Mouse (Mus musculus) CD4-positive, CD25-positive, alpha-beta regulatory T cell, adult 2 months (primary cell): ENCODE measurements around the gene Acap1.

Source experiments
- DNase-seq: peaks from one replicate; pipeline ENCODE4 v3.0.0-alpha.2; 2012; ENCODE audit warnings: low read depth, low spot score

Gene Acap1

GRCm38 (mm10) chr11:69904311-69904710 is 9.0 kb upstream of the Acap1 start:
- no peak for DNase-seq

DNA sequence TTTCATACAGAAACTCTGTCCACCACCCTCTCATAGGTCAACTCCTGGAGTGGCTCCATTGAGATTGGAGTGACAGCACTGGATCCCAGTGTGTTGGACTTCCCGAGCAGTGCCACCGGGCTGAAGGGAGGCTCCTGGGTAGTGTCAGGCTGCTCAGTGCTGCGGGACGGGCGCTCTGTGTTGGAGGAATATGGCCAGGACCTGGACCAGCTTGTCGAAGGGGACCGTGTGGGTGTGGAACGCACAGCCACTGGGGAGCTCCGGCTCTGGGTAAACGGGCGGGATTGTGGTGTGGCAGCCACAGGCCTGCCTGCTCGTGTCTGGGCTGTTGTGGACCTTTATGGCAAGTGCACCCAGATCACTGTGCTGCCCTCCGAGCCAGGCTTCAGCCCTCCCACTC is 7.6 kb upstream of the Acap1 start:
- DNase-seq = no peak

DNA sequence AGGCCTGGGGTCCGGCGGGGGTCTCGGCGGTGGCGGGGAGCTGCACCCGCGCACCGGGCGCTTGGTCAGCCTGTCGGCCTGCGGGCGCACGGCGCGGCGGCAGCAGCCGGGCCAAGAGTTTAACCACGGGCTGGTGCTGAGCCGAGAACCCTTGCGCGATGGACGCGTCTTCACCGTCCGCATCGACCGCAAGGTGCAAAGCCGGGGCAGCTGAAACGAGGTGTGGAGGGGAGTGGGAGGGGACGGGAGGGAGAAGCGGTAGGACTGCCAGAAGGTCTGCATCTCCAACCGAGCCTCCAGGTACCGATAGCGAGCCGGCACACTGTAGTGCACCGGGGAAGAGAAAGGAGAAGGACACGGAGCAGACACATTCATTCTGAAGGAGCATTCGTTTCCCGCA is 6.7 kb upstream of the Acap1 start:
- DNase-seq = peak; percentile 46

DNA sequence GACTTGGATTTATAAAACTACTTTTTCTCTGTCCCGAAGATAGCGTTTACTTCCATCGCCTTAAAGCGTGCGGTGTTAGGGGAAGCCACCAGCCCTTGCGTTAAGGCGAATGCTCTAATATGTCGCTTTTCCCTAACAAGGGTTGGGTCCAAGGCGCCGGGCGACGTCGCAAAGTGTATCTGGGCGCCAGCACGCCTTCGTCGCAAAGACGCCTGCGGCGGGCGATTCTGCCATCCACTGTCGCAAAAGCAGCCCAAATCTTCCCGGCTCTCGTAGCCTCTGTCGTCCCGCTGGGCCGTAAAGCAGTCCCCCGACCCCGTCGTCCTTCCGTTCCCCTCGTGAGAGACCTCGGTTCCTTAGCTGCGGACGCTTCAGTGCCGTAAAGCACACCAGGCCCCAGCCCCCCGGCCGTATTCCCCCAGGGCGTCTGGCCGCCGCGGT is 6.1 kb upstream of the Acap1 start:
- peak; percentile 95 for DNase-seq

GRCm38 (mm10) chr11:69900471-69901405 is 5.4 kb upstream of the Acap1 start, which contains the start of the genes 2810408A11Rik and Neurl4:
Gene 2810408A11Rik (minus strand): TSS chr11:69900987.
Gene Neurl4 (plus strand): TSS chr11:69901072.
- peak; percentile 95 for DNase-seq

DNA sequence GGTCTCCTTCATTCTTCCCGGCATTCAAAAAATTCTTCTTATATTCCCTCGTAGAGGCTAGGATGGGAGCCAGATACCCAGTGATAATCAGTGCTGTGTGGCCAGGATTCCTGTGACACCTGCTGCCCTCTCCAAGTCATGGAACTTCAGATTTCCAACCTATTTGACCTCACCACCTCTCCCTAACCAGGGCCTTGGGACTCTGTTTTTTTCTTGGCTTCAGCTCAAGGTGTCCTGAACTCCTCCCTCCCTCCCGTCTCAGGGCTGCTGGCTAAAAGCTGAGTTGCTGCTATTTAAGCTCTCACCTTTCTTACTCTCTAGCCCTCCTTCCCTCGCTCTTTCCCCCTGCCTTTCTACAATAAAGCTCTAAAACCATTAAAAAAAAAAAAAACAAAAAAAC is 4.5 kb upstream of the Acap1 start:
- no peak for DNase-seq

DNA sequence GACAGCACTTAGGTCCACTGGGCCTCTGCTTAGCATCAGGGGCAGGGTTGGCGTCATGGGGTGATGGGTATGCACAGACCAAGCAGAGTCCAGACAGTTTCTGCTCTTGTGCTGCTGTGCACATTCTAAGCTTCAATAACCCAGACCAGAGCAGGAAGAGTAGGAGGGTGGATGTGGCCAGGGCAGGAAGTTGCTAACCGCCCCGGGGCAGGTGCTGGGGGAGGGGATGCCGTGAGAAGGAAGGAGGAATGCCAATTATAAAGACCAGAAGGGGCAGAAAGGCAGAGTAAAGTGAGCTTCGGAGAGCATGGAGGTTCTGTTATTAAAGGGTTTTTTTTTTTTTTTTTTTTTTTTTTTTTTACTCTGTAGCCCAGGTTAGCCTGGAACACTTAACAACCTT is 668 bp downstream of the Acap1 start:
- peak; percentile 88 for DNase-seq

DNA sequence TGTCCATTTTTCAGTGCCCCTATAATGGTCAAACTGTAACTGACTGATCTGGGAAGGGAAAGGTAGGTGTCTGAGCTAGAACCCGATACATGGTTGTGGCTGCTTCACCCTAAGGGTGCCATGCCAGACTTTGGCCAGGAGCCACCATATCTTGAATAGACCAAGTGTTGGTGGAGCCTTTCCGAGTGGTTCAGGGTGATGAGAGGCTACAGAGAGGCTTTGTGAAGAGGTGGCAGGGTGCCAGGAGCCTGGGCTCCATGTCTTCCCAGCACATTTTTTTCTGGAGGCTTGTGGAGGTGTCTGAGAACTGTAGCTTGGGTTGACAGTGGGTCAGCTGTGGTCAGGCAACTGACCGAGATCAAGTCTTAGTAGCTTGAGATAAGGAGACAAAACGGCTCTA is 3.9 kb downstream of the Acap1 start:
- DNase-seq = no peak

DNA sequence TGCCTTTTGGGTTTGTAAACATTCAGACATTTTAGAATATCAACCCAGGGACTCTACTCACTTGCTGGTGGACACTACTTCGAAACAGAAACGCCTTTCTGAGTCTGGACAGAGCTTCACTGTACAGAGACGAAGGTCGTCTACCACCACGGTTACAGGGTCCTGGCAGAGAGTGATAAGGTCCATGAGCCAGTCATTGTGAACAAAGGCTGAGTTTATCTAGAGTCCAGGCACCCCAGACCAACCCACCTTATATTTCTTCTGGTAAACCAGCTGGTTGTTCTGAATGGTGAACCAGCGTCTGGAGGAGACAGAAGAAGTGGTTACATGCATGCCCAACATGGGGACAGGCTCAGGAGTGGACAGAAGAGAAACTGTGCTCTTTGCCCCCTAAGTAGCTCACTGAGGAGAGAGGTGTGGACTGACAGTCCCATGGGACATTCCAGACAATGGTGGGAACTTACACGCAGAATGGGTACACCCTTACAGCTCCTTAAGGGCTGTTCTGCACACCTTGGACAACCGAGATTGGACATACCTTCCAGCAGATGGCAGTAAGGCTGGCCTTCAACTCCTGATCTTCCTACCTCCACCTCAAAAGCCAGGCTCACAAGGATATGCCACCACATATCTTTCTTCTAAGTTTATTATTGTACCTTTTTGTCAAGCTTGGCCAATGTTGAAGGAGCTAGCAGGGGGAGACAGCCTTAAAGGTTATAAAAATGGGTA is 8.3 kb downstream of the Acap1 start:
- DNase-seq = no peak

- no peak for DNase-seq
Observed at GRCm38 (mm10) chr11:69884663-69885062, 10.7 kb downstream of the Acap1 start.

- no peak for DNase-seq
Observed at GRCm38 (mm10) chr11:69884240-69884639, 11.1 kb downstream of the Acap1 start.

DNA sequence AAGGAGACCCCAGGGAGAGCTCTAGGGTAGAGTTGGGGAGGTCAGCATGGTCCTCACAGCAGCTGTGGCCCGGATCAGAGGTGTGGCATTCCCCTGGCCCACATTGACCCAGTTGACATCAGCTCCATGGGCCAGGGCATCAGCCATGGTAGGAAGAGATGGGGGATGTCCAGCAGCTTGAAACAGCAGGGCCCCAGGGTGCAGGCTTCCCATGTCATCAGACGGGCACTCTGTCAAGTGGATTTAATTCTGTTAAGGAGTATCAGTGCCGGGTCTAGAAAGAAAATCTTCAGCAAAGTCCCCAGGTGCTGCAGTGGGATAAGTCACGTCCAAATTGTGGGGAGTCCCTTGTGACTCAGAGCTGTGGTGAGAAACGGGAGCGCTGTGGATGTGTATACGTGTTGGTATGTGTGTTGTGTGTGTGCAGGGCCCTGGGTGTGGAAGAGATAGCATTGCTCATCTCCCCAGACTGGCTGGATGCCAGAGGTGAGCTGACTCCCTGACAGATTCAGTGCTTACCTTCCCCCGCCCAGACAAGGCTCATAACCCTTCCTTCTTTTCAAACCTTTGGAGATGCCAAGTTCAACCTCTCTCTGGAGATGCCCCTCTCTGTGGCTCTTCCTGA is 11.7 kb downstream of the Acap1 start:
- no peak for DNase-seq

GRCm38 (mm10) chr11:69883066-69883465 is 12.3 kb downstream of the Acap1 start:
- DNase-seq = peak; percentile 77

DNA sequence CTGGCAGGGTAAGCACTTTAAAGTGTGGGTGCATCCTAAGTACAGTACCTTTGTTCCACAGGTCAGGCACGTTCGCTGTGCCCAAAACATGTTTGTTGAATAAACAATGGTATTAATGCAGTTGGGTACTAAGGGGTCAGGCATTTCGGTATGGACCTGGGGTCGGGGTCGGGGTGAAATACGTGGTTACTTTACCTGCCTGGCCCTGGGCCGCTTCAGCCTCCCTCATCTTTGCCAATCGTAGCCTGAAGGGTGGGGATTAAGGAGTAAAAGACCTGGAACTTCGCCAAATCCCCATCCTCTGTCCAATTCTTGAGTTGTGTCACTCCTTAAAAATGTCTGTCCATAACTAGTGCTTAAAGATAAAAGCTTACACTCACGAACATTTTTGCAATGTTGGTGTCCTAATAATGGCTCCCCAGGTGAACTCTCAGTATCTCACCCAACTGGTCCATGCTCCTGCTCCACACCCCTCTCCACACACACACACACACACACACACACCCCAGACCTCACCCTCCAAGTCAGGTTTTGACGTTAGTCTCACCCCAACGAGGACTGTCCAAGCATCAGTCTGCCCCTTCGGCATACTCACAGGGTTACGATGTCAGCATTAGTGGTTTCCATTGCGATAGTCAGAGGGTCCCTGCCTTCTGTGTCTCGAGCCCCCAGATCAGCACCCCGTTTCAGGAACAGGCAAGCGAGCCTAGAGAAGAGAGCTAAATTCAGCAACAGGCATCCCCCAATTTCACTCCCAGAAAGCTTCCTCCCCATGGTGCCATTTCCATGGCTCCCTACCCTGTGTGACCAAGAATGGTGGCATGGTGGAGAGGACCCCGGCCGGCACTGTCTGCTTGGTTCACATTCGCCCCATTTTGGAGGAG is 13.3 kb downstream of the Acap1 start:
- DNase-seq = no peak

DNA sequence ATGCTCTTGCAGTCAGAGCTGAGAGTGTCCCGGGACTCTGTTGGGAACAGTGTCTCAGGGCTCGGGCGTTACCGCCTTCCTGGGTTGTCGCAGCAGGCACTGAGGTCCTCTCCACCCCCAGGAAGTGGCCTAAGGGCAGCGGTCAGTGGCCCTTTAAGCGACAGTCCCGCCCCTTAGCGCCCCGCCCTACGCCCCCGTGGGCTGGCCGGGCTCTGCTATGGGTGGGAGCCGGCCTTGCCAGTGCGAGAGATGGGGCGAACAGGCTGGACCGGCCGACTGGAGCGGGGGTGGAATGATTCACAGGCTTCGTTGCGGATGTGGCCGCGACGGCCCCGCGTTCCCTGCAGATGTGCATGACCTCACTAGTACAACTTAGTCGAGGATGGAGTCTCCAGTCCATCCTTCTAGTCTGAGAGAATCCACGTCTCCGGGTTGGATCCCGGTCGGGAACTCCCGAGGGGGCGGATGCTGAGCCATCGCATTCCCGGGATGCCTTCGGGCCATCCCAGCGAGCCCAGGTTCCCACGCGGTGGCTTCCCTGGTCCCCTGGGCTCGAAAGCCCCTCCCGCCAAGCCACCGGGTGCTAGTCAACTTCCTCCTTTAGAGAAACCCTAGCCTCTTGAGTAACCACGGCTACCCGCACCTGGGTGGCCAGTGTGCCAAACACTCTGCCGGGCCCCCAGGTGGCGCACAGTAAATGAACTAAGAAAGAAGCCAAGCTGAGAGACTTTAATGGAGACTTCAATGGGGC is 14.3 kb downstream of the Acap1 start, which contains the start of gene Kctd11:
Gene Kctd11, minus strand, starts transcription at position 554 of the 751 bp plus-strand sequence.
- peak; percentile 80 for DNase-seq

GRCm38 (mm10) chr11:69880506-69880852 is 14.9 kb downstream of the Acap1 start:
- DNase-seq = peak; percentile 83

GRCm38 (mm10) chr11:69879711-69880110 is 15.6 kb downstream of the Acap1 start:
- DNase-seq = no peak

DNA sequence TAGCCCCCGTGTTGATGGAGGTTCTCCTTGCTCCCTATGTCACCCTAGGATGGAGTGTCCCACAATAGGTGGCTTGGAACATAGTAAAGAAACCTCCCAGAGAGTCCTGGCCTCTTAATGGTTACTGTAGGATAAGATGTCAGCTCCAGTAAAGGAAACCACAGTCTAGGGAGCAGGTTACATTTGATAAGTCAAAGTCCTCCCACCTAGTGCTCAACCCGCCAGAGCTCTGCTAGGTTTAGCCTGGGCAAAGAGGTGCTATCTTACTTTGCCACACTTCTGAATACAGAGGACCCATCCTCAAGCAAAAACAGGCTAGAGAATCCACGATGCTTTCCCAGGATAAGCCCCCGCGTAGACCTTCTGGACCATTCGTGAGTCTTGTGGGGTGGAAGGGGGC is 16.4 kb downstream of the Acap1 start:
- no peak for DNase-seq

DNA sequence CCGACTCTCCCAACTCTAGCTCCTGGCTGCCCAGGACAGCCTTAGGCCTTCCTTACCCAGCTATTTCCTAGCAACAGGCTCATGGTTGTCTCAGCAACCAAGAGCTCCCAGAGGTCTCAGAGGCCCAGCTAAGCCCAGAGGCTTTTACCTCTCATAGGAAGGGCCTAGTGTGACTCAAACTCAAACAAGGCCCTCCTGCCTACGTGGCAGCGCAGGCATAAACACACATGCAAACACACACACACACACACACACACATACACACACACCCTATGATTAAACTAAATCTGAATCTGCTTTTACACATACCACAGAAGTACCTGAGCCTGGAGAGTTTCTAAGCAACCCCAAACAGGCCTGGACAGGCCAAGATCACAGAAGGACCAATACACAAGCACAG is 16.9 kb downstream of the Acap1 start:
- no peak for DNase-seq

DNA sequence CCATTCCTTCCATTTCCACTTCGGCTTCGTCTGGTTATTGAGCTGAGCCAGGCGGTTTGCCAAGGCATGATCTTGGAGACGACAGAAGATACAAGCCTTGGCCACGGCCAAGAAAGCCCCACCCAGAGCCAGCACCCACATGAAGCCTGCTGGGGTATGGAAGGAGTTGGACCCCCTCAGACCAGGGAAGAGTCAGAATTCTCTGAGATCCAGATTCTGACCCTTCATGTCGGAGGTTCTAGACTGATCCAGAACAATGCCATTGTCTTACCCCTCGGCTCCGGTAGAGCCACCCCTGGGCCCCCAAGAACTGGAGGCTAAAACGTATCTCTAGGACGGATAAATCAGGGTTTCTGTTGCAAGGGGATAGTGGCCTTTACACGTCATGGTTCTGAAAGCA is 17.5 kb downstream of the Acap1 start, which contains the start of gene Tmem95:
Gene Tmem95, minus strand, starts transcription at position 141 of the 400 bp plus-strand sequence.
- no peak for DNase-seq
